Mouse (Mus musculus): ENCODE measurements around the gene Myh4. TPM values are rescaled to one million over a fixed set of nuclear protein-coding genes. Genes with fewer than 3 reads are reported as not detected.

Myh4 gene
- polyA plus RNA-seq (2012; rRNA removed) = 0.04 and 0.05 TPM in 2 replicates

GRCm38 (mm10) chr11:67237481-67238079 is at the start of gene Myh4:
Gene Myh4 (plus strand): TSS chr11:67238029.

GRCm38 (mm10) chr11:67199752-67200151 is 38.1 kb upstream of the Myh4 start, which contains the start of gene Myh1:
Gene Myh1 (plus strand): TSS chr11:67200052.

GRCm38 (mm10) chr11:67276601-67277174 is 38.9 kb downstream of the Myh4 start, which contains the start of gene Myh8:
Gene Myh8 (plus strand): TSS chr11:67277124.

Other genes with a start within 250 kb of the Myh4 start
- gene Tmem220, start 212.9 kb upstream of the Myh4 start, polyA plus RNA-seq (2012; rRNA removed) = 0.40 and 0.43 TPM in 2 replicates
- gene Adprm, start 185.4 kb upstream of the Myh4 start, polyA plus RNA-seq (2012; rRNA removed) = 30.9 and 31.7 TPM in 2 replicates
- 5.8 and 7.0 TPM in 2 replicates for gene Sco1, start 185.4 kb upstream of the Myh4 start, polyA plus RNA-seq (2012; rRNA removed)
- gene Myh3, start 159.7 kb upstream of the Myh4 start, polyA plus RNA-seq (2012; rRNA removed) = 0.19 and 12.5 TPM in 2 replicates
- 0.12 and 0.37 TPM in 2 replicates for gene Myh2, start 67.0 kb upstream of the Myh4 start, polyA plus RNA-seq (2012; rRNA removed)
- gene Myh1, start 38.0 kb upstream of the Myh4 start, polyA plus RNA-seq (2012; rRNA removed) = 0.05 and 0.21 TPM in 2 replicates
- gene Myh8, start 39.1 kb downstream of the Myh4 start, polyA plus RNA-seq (2012; rRNA removed) = 0.27 and 17.8 TPM in 2 replicates
- gene Myh13, start 83.6 kb downstream of the Myh4 start, polyA plus RNA-seq (2012; rRNA removed) = 0.03 and 0.13 TPM in 2 replicates
- gene Gas7, start 217.4 kb downstream of the Myh4 start, polyA plus RNA-seq (2012; rRNA removed) = 54.8 and 65.6 TPM in 2 replicates

Measured in central nervous system, embryonic 18 days (tissue).